Mouse (Mus musculus): ENCODE results near the gene Bnip1. TPM values are rescaled to one million over a fixed set of nuclear protein-coding genes. Genes with fewer than 3 reads are reported as not detected.

Gene Bnip1
- polyA plus RNA-seq, 1 experiment: 27.8 TPM

GRCm38 (mm10) chr17:26797379-26798128 is 16.7 kb downstream of the Bnip1 start:
- no peaks in the 10 kb centered on the region for H3K79me2 ChIP-seq (ENCODE audit: control insufficient read depth, insufficient read depth)
- H3K27me3 ChIP-seq (ENCODE audit: control insufficient read depth, insufficient read depth, insufficient read length): peaks cover 4% of the 10 kb centered on the region
- no peak overlapping the region for H3ac ChIP-seq (ENCODE audit: control insufficient read depth, insufficient read length, low read depth)
- peaks cover 2% of the 10 kb centered on the region for H3K36me3 ChIP-seq (ENCODE audit: control insufficient read depth, insufficient read depth)
- no peak overlapping the region for H3K4me3 ChIP-seq (ENCODE audit: insufficient read depth, poor library complexity, severe bottlenecking)
- TF ChIP-seq CTCF (IDR thresholded peaks at IDR 0.05; ENCODE audit: control insufficient read depth, insufficient read depth, insufficient read length) (no peak), CEBPB (IDR thresholded peaks at IDR 0.05; ENCODE audit: low read depth) (no peak), MYOD1 (IDR thresholded peaks at IDR 0.05; ENCODE audit: control insufficient read depth, insufficient read length, low read depth) (no peak), USF1 (IDR thresholded peaks at IDR 0.05; ENCODE audit: low read depth) (no peak), MAX (IDR thresholded peaks at IDR 0.05) (no peak), FOSL1 (IDR thresholded peaks at IDR 0.05; ENCODE audit: insufficient read depth, low read length, poor library complexity, severe bottlenecking) (no peak), MYOG (IDR thresholded peaks at IDR 0.05; ENCODE audit: control insufficient read depth, extremely low read depth, insufficient read length) (no peak)
- H3K79me3 ChIP-seq (ENCODE audit: low read depth): no peaks in the 10 kb centered on the region

- Histone ChIP-seq H3K27me3 (ENCODE audit: control insufficient read depth, insufficient read depth, insufficient read length) (peaks cover 4% of the 10 kb centered on the region), H3K36me3 (ENCODE audit: control insufficient read depth, insufficient read depth) (no peaks in the 10 kb centered on the region), H3K4me3 (ENCODE audit: insufficient read depth, poor library complexity, severe bottlenecking) (no peak overlapping the region), H3ac (ENCODE audit: control insufficient read depth, insufficient read length, low read depth) (no peak overlapping the region), H3K79me3 (ENCODE audit: low read depth) (no peaks in the 10 kb centered on the region), H3K79me2 (ENCODE audit: control insufficient read depth, insufficient read depth) (no peaks in the 10 kb centered on the region)
- no peak for TF ChIP-seq CEBPB (IDR thresholded peaks at IDR 0.05; ENCODE audit: low read depth)
- TF ChIP-seq MAX (IDR thresholded peaks at IDR 0.05): no peak
- no peak for TF ChIP-seq MYOG (IDR thresholded peaks at IDR 0.05; ENCODE audit: control insufficient read depth, extremely low read depth, insufficient read length)
- no peak for TF ChIP-seq CTCF (IDR thresholded peaks at IDR 0.05; ENCODE audit: control insufficient read depth, insufficient read depth, insufficient read length)
- no peak for TF ChIP-seq FOSL1 (IDR thresholded peaks at IDR 0.05; ENCODE audit: insufficient read depth, low read length, poor library complexity, severe bottlenecking)
These were observed 22.0 kb downstream of the Bnip1 start for GRCm38 (mm10) chr17:26802886-26803285.

- Histone ChIP-seq H3K4me3 (ENCODE audit: insufficient read depth, poor library complexity, severe bottlenecking) (no peak overlapping the region), H3K27me3 (ENCODE audit: control insufficient read depth, insufficient read depth, insufficient read length) (peaks cover 10% of the 10 kb centered on the region), H3K79me2 (ENCODE audit: control insufficient read depth, insufficient read depth) (no peaks in the 10 kb centered on the region), H3K79me3 (ENCODE audit: low read depth) (no peaks in the 10 kb centered on the region), H3K36me3 (ENCODE audit: control insufficient read depth, insufficient read depth) (no peaks in the 10 kb centered on the region), H3ac (ENCODE audit: control insufficient read depth, insufficient read length, low read depth) (no peak overlapping the region)
- TF ChIP-seq CTCF (IDR thresholded peaks at IDR 0.05; ENCODE audit: control insufficient read depth, insufficient read depth, insufficient read length): no peak
- TF ChIP-seq CEBPB (IDR thresholded peaks at IDR 0.05; ENCODE audit: low read depth): no peak
- TF ChIP-seq MYOG (IDR thresholded peaks at IDR 0.05; ENCODE audit: control insufficient read depth, extremely low read depth, insufficient read length): no peak
- TF ChIP-seq MAX (IDR thresholded peaks at IDR 0.05): no peak
- TF ChIP-seq MYOD1 (IDR thresholded peaks at IDR 0.05; ENCODE audit: control insufficient read depth, insufficient read length, low read depth): no peak
- no peak for TF ChIP-seq FOSL1 (IDR thresholded peaks at IDR 0.05; ENCODE audit: insufficient read depth, low read length, poor library complexity, severe bottlenecking)
- no peak for TF ChIP-seq USF1 (IDR thresholded peaks at IDR 0.05; ENCODE audit: low read depth)
These were observed 31.7 kb downstream of the Bnip1 start for GRCm38 (mm10) chr17:26812607-26813006.

- H3K79me2 ChIP-seq (ENCODE audit: control insufficient read depth, insufficient read depth): no peaks in the 10 kb centered on the region
- H3K4me3 ChIP-seq (ENCODE audit: insufficient read depth, poor library complexity, severe bottlenecking): no peak overlapping the region
- H3ac ChIP-seq (ENCODE audit: control insufficient read depth, insufficient read length, low read depth): no peak overlapping the region
- no peak for TF ChIP-seq MYOD1 (IDR thresholded peaks at IDR 0.05; ENCODE audit: control insufficient read depth, insufficient read length, low read depth)
- TF ChIP-seq MYOG (IDR thresholded peaks at IDR 0.05; ENCODE audit: control insufficient read depth, extremely low read depth, insufficient read length): no peak
- no peak for TF ChIP-seq USF1 (IDR thresholded peaks at IDR 0.05; ENCODE audit: low read depth)
- no peak for TF ChIP-seq CTCF (IDR thresholded peaks at IDR 0.05; ENCODE audit: control insufficient read depth, insufficient read depth, insufficient read length)
- no peak for TF ChIP-seq CEBPB (IDR thresholded peaks at IDR 0.05; ENCODE audit: low read depth)
- H3K36me3 ChIP-seq (ENCODE audit: control insufficient read depth, insufficient read depth): no peaks in the 10 kb centered on the region
- H3K79me3 ChIP-seq (ENCODE audit: low read depth): no peaks in the 10 kb centered on the region
- H3K27me3 ChIP-seq (ENCODE audit: control insufficient read depth, insufficient read depth, insufficient read length): peaks cover 13% of the 10 kb centered on the region
These were observed 32.6 kb downstream of the Bnip1 start for GRCm38 (mm10) chr17:26813497-26813896.

- no peak overlapping the region for H3ac ChIP-seq (ENCODE audit: control insufficient read depth, insufficient read length, low read depth)
- no peak for TF ChIP-seq USF1 (IDR thresholded peaks at IDR 0.05; ENCODE audit: low read depth)
- TF ChIP-seq MYOD1 (IDR thresholded peaks at IDR 0.05; ENCODE audit: control insufficient read depth, insufficient read length, low read depth): peak; percentile 74
- TF ChIP-seq MYOG (IDR thresholded peaks at IDR 0.05; ENCODE audit: control insufficient read depth, extremely low read depth, insufficient read length): no peak
- TF ChIP-seq CTCF (IDR thresholded peaks at IDR 0.05; ENCODE audit: control insufficient read depth, insufficient read depth, insufficient read length): no peak
- no peak for TF ChIP-seq MAX (IDR thresholded peaks at IDR 0.05)
These were observed 35.9 kb downstream of the Bnip1 start for GRCm38 (mm10) chr17:26816810-26817209.

GRCm38 (mm10) chr17:26817776-26818175 is 36.9 kb downstream of the Bnip1 start:
- no peaks in the 10 kb centered on the region for H3K79me3 ChIP-seq (ENCODE audit: low read depth)
- H3K27me3 ChIP-seq (ENCODE audit: control insufficient read depth, insufficient read depth, insufficient read length): peaks cover 26% of the 10 kb centered on the region
- H3K36me3 ChIP-seq (ENCODE audit: control insufficient read depth, insufficient read depth): no peaks in the 10 kb centered on the region
- TF ChIP-seq MYOD1 (IDR thresholded peaks at IDR 0.05; ENCODE audit: control insufficient read depth, insufficient read length, low read depth): no peak
- no peak for TF ChIP-seq CTCF (IDR thresholded peaks at IDR 0.05; ENCODE audit: control insufficient read depth, insufficient read depth, insufficient read length)
- TF ChIP-seq MYOG (IDR thresholded peaks at IDR 0.05; ENCODE audit: control insufficient read depth, extremely low read depth, insufficient read length): no peak
- TF ChIP-seq MAX (IDR thresholded peaks at IDR 0.05): no peak
- no peak for TF ChIP-seq USF1 (IDR thresholded peaks at IDR 0.05; ENCODE audit: low read depth)
- no peak for TF ChIP-seq FOSL1 (IDR thresholded peaks at IDR 0.05; ENCODE audit: insufficient read depth, low read length, poor library complexity, severe bottlenecking)
- no peak for TF ChIP-seq CEBPB (IDR thresholded peaks at IDR 0.05; ENCODE audit: low read depth)
- H3K79me2 ChIP-seq (ENCODE audit: control insufficient read depth, insufficient read depth): no peaks in the 10 kb centered on the region
- no peak overlapping the region for H3K4me3 ChIP-seq (ENCODE audit: insufficient read depth, poor library complexity, severe bottlenecking)
- H3ac ChIP-seq (ENCODE audit: control insufficient read depth, insufficient read length, low read depth): no peak overlapping the region

More at GRCm38 (mm10) chr17:26816810-26817209, 35.9 kb downstream of the Bnip1 start:
- no peaks in the 10 kb centered on the region for H3K79me3 ChIP-seq (ENCODE audit: low read depth)
- no peaks in the 10 kb centered on the region for H3K79me2 ChIP-seq (ENCODE audit: control insufficient read depth, insufficient read depth)
- peaks cover 26% of the 10 kb centered on the region for H3K27me3 ChIP-seq (ENCODE audit: control insufficient read depth, insufficient read depth, insufficient read length)
- H3K4me3 ChIP-seq (ENCODE audit: insufficient read depth, poor library complexity, severe bottlenecking): no peak overlapping the region
- no peaks in the 10 kb centered on the region for H3K36me3 ChIP-seq (ENCODE audit: control insufficient read depth, insufficient read depth)

Measured in C2C12 (cell line).